Mouse (Mus musculus) liver, embryonic 13.5 days (tissue): ENCODE measurements around the gene Notch2. TPM values are rescaled to one million over a fixed set of nuclear protein-coding genes. Genes with fewer than 3 reads are reported as not detected.

Experiments used
- ATAC-seq: fragments of 200-750 bp; cut with Nextera tagmentation; 2 replicates; pipeline ENCODE4 v1.8.0; 2017; ENCODE audit warnings: low read depth, mild to moderate bottlenecking, moderate number of reproducible peaks, moderate library complexity
- DNase-seq: peaks from one replicate; pipeline ENCODE4 v3.0.0; 2022
- H3K27ac ChIP-seq: fragments of 300-500 bp; sonication (generic); 2 replicates; pipeline ENCODE4 v1.5.1; 2015; ENCODE audit warnings: moderate library complexity, mild to moderate bottlenecking, inconsistent platforms
- H3K27me3 ChIP-seq: fragments of 300-500 bp; sonication (generic); 2 replicates; pipeline ENCODE4 v1.6.1; 2015; ENCODE audit warnings: mild to moderate bottlenecking, inconsistent platforms
- H3K36me3 ChIP-seq: fragments of 300-500 bp; sonication (generic); 2 replicates; pipeline ENCODE4 v1.6.1; 2015; ENCODE audit warnings: mild to moderate bottlenecking, inconsistent platforms
- H3K4me1 ChIP-seq: fragments of 300-500 bp; sonication (generic); replicated peaks from 2 replicates; pipeline ENCODE4 v1.6.1; 2015; ENCODE audit warnings: inconsistent platforms
- H3K4me2 ChIP-seq: fragments of 300-500 bp; sonication (generic); 2 replicates; pipeline ENCODE4 v1.6.1; 2015; ENCODE audit warnings: inconsistent platforms, mild to moderate bottlenecking, moderate library complexity
- H3K4me3 ChIP-seq: fragments of 300-500 bp; sonication (generic); replicated peaks from 2 replicates; pipeline ENCODE4 v1.5.1; 2015; ENCODE audit warnings: mild to moderate bottlenecking, inconsistent platforms
- H3K9ac ChIP-seq: fragments of 300-500 bp; sonication (generic); 2 replicates; pipeline ENCODE4 v1.6.1; 2015; ENCODE audit warnings: mild to moderate bottlenecking, inconsistent platforms
- H3K9me3 ChIP-seq: fragments of 300-500 bp; sonication (generic); replicated peaks from 2 replicates; pipeline ENCODE4 v1.6.1; 2016; ENCODE audit warnings: inconsistent platforms
- WGBS: fragments of 180-500 bp; shearing (Covaris S2); methylation state at CpG from one replicate; pipeline ENCODE4 v1.1.7; 2015; ENCODE audit not compliant: insufficient replicate concordance; 5-methylcytosine and 5-hydroxymethylcytosine counted together
- polyA plus RNA-seq: library from polyadenylated mRNA; unstranded; fragments of >200 nt; fragmentation: Nextera tagmentation; extraction: Ambion mirVana; gene quantifications from 2 replicates; pipeline ENCODE4 v1.2.1, GENCODE M21; 2015

The Notch2 gene
- polyA plus RNA-seq, 1 experiment from 2014 or later = 4.8 TPM

GRCm38 (mm10) chr3:98016901-98017591 is 3.7 kb downstream of the Notch2 start:
- 66% methylated on average over 5 of the region's 5 CpGs for WGBS
- no peak for DNase-seq
- H3K4me3 ChIP-seq = peak overlapping the region; percentile 11; the same call in 1 of the 2 replicates
- peaks cover 85% of the 10 kb centered on the region for H3K4me1 ChIP-seq
- no peak overlapping the region; the same call in 1 of the 2 replicates for H3K9ac ChIP-seq
- peak overlapping the region; percentile 32 for H3K4me2 ChIP-seq
- no peaks in the 10 kb centered on the region for H3K9me3 ChIP-seq
- H3K27me3 ChIP-seq = no peaks in the 10 kb centered on the region
- H3K36me3 ChIP-seq = no peaks in the 10 kb centered on the region; the same call in 1 of the 2 replicates
- peak overlapping the region; percentile 18 for H3K27ac ChIP-seq
- no peak for ATAC-seq

GRCm38 (mm10) chr3:98018187-98018586 is 4.9 kb downstream of the Notch2 start:
- ATAC-seq = no peak
- 67% methylated on average over 4 of the region's 4 CpGs for WGBS
- no peak for DNase-seq
- H3K9ac ChIP-seq = no peak overlapping the region
- no peaks in the 10 kb centered on the region for H3K9me3 ChIP-seq
- peaks cover 80% of the 10 kb centered on the region for H3K4me1 ChIP-seq
- no peaks in the 10 kb centered on the region for H3K27me3 ChIP-seq
- no peak overlapping the region for H3K27ac ChIP-seq
- no peak overlapping the region for H3K4me2 ChIP-seq
- H3K36me3 ChIP-seq = no peaks in the 10 kb centered on the region; the same call in 1 of the 2 replicates
- no peak overlapping the region for H3K4me3 ChIP-seq

- H3K4me2 ChIP-seq = no peak overlapping the region
- no peak overlapping the region for H3K27ac ChIP-seq
- peaks cover 80% of the 10 kb centered on the region for H3K4me1 ChIP-seq
- ATAC-seq (peak; percentile 74), DNase-seq (no peak)
- no peaks in the 10 kb centered on the region for H3K27me3 ChIP-seq
- no peak overlapping the region for H3K4me3 ChIP-seq
- WGBS = 55% methylated on average over 9 of the region's 9 CpGs
- no peak overlapping the region for H3K9ac ChIP-seq
- no peaks in the 10 kb centered on the region for H3K9me3 ChIP-seq
- H3K36me3 ChIP-seq = no peaks in the 10 kb centered on the region; the same call in 1 of the 2 replicates
Measured at GRCm38 (mm10) chr3:98020431-98021229, 7.3 kb downstream of the Notch2 start.

- no peak for DNase-seq
- no peak overlapping the region for H3K4me3 ChIP-seq
- no peaks in the 10 kb centered on the region for H3K27me3 ChIP-seq
- H3K36me3 ChIP-seq = no peaks in the 10 kb centered on the region; the same call in 1 of the 2 replicates
- WGBS = 50% methylated on average over 13 of the region's 13 CpGs
- peak overlapping the region; percentile 50 for H3K27ac ChIP-seq
- ATAC-seq = 0 out of 2 replicates have a peak, but pooled peaks have one; percentile 10
- peaks cover 73% of the 10 kb centered on the region for H3K4me1 ChIP-seq
- H3K4me2 ChIP-seq = peak overlapping the region; percentile 23; the same call in 1 of the 2 replicates
- no peak overlapping the region for H3K9ac ChIP-seq
- no peaks in the 10 kb centered on the region for H3K9me3 ChIP-seq
Measured at GRCm38 (mm10) chr3:98024288-98024848, 11.0 kb downstream of the Notch2 start.

- Histone ChIP-seq H3K4me2 (no peak overlapping the region), H3K9ac (no peak overlapping the region), H3K27ac (peak overlapping the region; percentile 50), H3K4me1 (peaks cover 70% of the 10 kb centered on the region), H3K4me3 (no peak overlapping the region), H3K9me3 (no peaks in the 10 kb centered on the region), H3K36me3 (no peaks in the 10 kb centered on the region; the same call in 1 of the 2 replicates), H3K27me3 (no peaks in the 10 kb centered on the region)
- ATAC-seq (no peak), DNase-seq (no peak)
- WGBS = 25% methylated on average over 14 of the region's 14 CpGs
Measured at GRCm38 (mm10) chr3:98025521-98025920, 12.2 kb downstream of the Notch2 start.

- no peaks in the 10 kb centered on the region for H3K36me3 ChIP-seq
- peak overlapping the region; percentile 19; the same call in 1 of the 2 replicates for H3K27ac ChIP-seq
- H3K4me3 ChIP-seq = no peak overlapping the region
- H3K27me3 ChIP-seq = no peaks in the 10 kb centered on the region
- H3K4me1 ChIP-seq = peaks cover 70% of the 10 kb centered on the region
- 56% methylated on average over 10 of the region's 10 CpGs for WGBS
- DNase-seq (no peak), ATAC-seq (peak; percentile 41)
- H3K4me2 ChIP-seq = no peak overlapping the region
- H3K9ac ChIP-seq = no peak overlapping the region
- H3K9me3 ChIP-seq = no peaks in the 10 kb centered on the region
Measured at GRCm38 (mm10) chr3:98025921-98026880, 12.9 kb downstream of the Notch2 start.

GRCm38 (mm10) chr3:98027371-98027774 is 14.0 kb downstream of the Notch2 start:
- DNase-seq (no peak), ATAC-seq (no peak)
- Histone ChIP-seq H3K9me3 (no peaks in the 10 kb centered on the region), H3K4me2 (no peak overlapping the region), H3K27me3 (no peaks in the 10 kb centered on the region), H3K4me3 (no peak overlapping the region), H3K4me1 (peaks cover 78% of the 10 kb centered on the region), H3K36me3 (no peaks in the 10 kb centered on the region), H3K9ac (no peak overlapping the region), H3K27ac (no peak overlapping the region)
- WGBS = 10% methylated on average over 3 of the region's 3 CpGs

GRCm38 (mm10) chr3:98028072-98028471 is 14.7 kb downstream of the Notch2 start:
- Histone ChIP-seq H3K36me3 (no peaks in the 10 kb centered on the region), H3K9ac (no peak overlapping the region; the same call in 1 of the 2 replicates), H3K4me2 (no peak overlapping the region), H3K27ac (no peak overlapping the region), H3K4me3 (no peak overlapping the region), H3K27me3 (no peaks in the 10 kb centered on the region), H3K4me1 (peaks cover 83% of the 10 kb centered on the region), H3K9me3 (no peaks in the 10 kb centered on the region)
- ATAC-seq = no peak
- DNase-seq = no peak
- 60% methylated on average over 4 of the region's 4 CpGs for WGBS

- 87% methylated on average over 10 of the region's 10 CpGs for WGBS
Measured at GRCm38 (mm10) chr3:98028936-98029335, 15.6 kb downstream of the Notch2 start.

GRCm38 (mm10) chr3:98031104-98031503 is 17.8 kb downstream of the Notch2 start:
- peaks cover 87% of the 10 kb centered on the region for H3K4me1 ChIP-seq
- DNase-seq (no peak), ATAC-seq (no peak)
- 51% methylated on average over 7 of the region's 7 CpGs for WGBS
- H3K4me2 ChIP-seq = no peak overlapping the region
- no peaks in the 10 kb centered on the region for H3K36me3 ChIP-seq
- no peak overlapping the region for H3K27ac ChIP-seq
- H3K9ac ChIP-seq = no peak overlapping the region
- H3K4me3 ChIP-seq = no peak overlapping the region
- no peaks in the 10 kb centered on the region for H3K9me3 ChIP-seq
- no peaks in the 10 kb centered on the region for H3K27me3 ChIP-seq

More at GRCm38 (mm10) chr3:98028936-98029335, 15.6 kb downstream of the Notch2 start:
- no peak overlapping the region for H3K4me2 ChIP-seq
- no peaks in the 10 kb centered on the region for H3K9me3 ChIP-seq
- H3K27me3 ChIP-seq = no peaks in the 10 kb centered on the region
- H3K4me3 ChIP-seq = no peak overlapping the region
- H3K36me3 ChIP-seq = no peaks in the 10 kb centered on the region
- no peak overlapping the region for H3K9ac ChIP-seq
- no peak overlapping the region for H3K27ac ChIP-seq
- H3K4me1 ChIP-seq = peaks cover 85% of the 10 kb centered on the region
- no peak for ATAC-seq
- no peak for DNase-seq
